Mouse (Mus musculus): ENCODE measurements around the gene Dhx37.
A peak's percentile ranks its signal among the peaks of the same experiment; 100 is the strongest.
"Not testable (repeated sequence)": the region's sequence is repeated elsewhere in the genome, so short reads cannot be mapped to it uniquely, and the experiment has no call there.

The Dhx37 gene

DNA sequence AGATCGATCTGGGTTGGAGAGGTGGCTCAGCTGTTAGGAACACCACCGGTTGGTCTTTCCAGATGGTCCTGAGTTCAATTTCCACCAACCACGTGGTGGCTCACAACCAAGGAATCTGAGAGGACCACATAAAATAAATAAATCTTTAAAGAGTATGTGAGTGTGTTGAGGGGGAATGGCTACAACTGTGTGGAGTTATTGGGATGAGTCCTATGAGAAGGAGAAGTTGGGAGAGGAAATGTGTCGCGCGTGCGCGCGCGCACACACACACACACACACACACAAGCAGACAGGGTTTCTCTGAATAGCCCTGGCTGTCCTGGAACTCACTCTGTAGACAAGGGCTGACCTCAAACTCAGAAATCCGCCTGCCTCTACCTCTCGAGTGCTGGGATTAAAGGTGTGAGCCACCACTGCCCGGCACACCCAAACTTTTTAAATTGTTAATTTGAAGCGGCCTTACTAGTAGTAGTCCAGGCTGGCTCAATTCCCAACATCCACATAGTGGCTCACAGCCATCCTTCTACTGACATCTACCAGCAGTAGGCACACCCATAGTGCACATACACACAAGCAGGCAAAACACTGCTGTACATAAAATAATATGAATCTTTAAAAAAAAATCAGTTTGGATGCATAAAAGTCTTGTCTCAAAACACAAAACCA, 25.9 kb downstream of the Dhx37 start:
- no peak for DNase-seq (ENCODE audit: low spot score)

DNA sequence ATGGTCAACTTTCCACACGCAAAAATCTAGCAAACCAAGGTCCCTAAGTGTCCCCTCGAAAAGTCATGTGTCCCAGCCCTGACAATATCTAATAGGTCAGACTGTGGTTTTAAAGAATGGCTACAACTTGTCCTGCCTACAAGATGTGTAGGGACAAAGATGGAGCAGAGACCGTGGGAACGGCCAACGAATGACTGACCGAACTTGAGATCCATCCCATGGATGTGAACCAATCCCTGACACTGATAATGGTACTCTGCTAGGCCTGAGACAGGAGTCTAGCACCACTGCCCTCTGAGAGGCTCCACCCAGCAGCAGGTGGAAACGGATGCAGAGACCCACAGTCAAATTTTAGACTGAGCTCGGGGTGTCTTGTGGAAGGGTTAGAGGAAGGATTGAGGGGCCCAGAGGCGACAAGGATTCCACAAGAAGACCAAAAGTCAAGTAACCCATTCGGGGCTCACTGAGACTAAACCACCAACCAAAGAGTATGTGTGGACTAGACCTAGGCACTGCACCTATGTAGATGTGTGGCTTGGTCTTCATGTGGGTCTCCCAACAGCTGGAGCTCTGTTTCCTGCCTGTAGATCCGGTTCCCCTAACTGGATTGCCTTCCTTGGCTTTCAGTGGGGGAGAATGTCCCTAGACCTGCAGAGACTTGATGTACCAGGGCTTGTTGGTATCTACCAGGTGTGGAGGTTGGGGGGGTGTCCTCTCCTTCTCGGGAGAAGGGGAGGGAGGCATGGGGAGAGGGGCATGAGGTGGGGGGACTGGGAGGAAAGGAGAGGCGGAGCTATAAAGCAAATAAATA, 26.7 kb downstream of the Dhx37 start:
- DNase-seq (ENCODE audit: low spot score), result no peak

DNA sequence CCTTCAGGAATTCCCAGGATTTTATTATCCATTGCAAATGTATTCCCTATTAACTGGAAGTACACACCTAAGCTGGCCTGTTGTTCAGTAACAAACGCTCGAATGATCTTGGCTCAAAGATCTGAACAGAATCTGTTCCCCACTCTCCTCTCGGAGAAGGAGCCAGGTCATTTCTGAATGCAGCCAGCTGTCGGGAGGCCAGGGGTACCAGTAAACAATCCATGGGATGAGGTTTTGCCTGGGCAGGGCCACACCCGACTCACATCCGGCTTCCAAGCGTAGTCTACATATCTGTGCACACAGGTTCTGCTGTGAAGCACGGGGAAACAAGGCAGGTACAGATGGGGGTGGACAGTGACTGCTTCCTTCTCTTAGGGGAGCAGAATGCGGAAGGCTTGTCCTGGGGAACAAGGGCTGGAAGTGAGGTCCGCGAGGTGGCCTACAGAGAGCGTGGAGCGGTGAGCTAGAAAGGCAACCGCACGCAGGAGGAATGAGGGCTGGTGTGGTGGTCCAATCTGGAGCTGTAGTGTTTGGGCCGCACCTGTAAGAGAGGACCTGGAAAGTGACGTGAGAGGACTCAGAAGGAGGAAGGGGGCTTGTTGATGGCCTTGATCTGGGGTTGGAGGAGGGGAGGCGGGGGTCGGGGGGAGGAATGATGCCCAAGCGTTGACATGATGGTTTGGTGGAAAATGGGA, 27.5 kb downstream of the Dhx37 start:
- DNase-seq (ENCODE audit: low spot score), result no peak

DNA sequence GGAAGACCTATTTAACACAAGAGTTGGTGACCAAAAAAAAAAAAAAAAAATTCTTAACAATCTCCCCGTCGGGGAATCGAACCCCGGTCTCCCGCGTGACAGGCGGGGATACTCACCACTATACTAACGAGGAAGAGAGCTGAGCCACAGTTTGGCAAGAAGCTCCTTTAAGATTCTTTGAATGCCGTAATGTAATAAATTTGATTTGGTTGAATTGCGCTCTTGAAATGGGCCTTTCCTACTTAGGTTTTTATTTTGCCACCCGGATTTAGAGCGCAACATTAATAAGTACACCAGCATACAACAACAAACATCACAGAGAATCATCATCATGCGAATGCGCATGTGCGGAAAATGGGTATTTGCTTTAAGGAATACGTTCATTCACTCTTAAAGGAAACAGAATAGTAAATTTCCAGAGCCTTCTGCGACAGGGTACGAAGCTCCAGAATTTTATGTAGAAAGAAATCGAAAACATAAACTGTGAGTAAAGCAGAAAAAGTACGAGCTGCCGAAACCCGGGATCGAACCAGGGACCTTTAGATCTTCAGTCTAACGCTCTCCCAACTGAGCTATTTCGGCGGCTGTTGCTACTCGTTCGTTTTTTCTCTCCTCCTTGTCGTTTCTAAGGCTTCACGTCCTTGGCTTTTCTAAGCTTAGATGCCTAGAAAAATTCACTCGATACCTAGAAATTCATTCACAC, 28.2 kb downstream of the Dhx37 start:
- peak; percentile 82 for DNase-seq (ENCODE audit: low spot score)

DNA sequence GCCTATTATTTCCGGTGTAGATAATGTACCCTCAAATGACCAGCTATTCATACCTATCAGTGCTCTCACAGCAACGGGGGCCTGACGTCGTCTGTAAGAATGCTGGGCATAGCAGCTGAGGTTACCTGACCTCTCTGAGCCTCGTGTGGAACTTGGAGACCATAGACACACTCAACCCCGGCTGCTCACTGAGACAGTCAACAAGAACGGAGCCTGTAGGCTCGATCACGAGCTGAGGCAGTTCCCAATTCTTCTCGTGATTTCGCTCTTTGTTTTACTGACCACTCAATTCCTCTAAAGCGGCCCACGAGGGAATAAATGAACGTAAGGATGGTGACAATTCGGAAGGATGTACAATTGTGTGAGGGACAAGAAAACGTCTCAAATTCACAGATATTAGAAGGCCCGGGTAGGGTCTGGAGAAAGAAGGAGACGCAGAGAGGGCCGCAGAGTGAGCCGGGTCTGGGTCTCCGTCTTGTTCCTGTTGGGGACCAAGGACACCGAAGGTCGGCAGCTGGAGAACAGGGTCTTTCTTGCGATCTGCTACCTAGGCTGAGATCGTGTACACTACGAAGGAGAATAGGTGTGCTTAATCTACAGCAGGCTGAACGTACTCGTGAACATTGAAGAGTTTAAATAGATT, 28.9 kb downstream of the Dhx37 start:
- DNase-seq (ENCODE audit: low spot score), result no peak

DNA sequence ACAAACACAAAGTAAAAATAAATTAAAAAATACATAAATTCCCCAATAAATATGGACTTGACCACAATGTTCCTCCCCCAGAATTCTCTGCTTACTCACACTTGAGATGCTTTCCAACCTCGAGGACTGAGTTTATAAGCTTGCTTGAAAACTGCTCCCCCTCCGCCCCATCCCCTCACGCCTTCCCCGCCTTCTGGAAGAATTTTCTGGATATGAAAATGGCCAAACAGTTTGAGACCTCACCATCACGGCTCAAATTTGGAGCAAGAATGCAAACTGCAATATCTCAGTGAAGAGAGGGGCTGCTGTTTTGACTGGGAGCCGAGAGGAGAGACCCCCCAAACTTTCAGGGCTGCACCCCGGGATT, 29.4 kb downstream of the Dhx37 start:
- DNase-seq (ENCODE audit: low spot score), result no peak

DNA sequence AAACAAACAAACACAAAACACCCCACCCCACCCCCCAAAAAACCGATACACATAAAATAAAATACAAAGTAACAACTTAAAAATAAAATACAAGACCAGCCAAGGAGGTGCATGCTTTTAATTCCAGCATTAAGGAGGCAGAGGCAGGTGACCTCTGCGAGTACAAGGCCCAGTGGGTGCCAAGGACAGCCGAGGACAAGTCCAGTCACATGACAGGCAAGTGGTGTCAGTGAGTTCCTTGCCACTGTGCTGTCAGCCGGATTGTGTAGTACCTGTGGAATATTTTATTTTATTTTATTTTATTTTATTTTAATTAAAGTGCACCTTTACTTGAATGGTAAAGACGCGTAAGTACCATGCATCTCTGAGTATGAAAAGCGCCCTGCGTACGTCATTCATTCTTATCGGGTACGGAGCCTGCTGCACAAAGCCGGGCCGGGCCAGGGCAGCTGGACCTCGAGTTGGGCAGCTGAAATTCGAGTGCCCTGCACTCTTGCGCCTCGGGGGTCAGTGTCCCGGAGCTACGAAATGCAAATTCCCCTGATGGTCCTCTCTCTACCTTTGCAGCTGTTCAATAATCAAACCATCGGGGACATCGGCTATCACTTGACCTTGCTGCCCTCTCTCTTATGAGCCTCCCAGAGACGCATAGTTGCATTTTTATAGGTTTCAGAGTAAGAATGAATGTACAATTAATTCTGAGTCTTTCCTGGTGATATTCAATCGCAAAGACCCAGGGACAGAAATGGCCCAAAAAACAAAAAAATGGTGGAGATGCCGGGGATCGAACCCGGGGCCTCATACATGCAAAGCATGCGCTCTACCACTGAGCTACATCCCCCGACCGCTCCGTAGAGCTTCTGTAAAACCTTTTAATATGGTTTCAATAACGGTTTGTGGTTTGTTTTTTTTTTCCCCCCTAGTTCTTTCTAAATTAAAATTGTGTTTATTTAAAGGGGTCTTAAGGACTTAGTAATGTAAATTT, 30.1 kb downstream of the Dhx37 start:
- DNase-seq (ENCODE audit: low spot score), result no peak

DNA sequence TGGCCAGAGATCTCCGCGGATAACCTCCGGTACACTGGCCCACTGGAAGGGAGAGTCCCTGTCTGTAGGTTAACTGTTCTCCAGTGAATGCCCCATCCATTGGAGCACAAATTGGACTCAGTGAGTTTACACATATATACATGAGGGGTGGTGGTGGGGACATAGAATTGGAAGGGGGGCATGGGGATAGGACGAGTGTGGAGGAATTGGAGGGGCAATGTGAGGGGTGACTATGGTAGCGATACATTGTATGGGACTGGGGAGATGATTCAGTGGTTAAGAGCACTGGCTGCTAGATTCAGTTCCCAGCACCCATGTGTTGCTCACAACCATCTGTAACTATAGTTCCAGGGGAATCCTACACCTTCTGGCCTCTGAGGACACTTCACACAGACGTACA, 30.9 kb downstream of the Dhx37 start:
- DNase-seq (ENCODE audit: low spot score), result no peak

DNA sequence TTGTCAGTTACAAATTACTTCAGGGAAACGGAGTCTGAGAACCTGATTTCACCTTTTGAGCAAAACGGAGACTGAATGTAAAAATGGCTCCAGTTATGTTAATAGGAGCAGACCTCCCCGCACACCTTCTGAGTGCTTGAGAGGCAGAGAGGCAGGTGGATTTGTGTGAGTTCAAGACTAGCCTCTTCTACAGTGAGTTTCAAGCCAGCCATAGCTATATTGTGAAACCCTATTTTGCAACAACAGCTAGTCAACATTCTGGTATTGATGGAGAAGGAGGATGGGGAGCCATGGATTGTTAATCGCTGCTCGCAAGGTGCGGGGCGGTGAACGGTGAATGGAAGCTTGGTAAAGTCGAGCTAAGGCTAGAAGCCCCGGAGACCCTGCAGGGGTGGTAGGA, 31.4 kb downstream of the Dhx37 start:
- DNase-seq (ENCODE audit: low spot score), result no peak

DNA sequence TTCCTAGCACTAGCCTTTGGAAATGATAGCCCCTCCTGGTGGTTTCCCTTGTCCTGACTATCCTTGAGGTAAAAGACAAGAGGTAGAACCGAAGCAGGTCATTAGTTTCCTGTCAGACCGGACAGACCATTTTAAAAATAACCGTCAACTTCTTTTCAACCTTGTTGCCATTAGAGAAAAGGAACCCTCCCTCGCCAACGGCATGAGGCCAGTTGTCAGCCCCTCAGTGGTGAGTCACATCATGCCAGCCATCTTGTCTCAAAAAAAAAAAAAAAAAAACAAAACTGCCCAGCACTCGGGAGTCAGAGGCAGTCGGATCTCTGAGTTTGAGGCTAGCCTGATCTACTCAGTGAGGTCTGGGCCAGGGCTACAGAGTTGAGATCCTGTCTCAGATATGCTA, 33.0 kb downstream of the Dhx37 start:
- no peak for DNase-seq (ENCODE audit: low spot score)

DNA sequence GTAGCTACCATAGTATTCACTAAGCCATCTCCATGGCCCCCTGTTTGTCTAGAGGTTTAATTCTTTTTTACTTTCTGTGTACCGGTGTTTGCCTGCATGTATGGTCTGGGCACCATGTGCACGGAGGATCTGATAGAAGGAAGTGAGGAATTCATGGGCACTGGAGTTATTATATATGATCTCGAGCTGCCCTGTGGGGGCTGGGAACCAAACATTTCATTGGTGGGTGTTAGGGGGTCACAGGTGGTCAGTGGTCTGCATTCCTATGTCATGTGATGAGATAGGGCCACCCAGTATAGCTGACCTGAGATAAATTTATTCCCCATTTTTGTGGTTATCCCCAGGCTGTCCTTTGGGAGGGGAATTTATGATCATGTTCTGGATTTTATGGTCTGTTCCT, 38.9 kb downstream of the Dhx37 start:
- DNase-seq (ENCODE audit: low spot score), result no peak

DNA sequence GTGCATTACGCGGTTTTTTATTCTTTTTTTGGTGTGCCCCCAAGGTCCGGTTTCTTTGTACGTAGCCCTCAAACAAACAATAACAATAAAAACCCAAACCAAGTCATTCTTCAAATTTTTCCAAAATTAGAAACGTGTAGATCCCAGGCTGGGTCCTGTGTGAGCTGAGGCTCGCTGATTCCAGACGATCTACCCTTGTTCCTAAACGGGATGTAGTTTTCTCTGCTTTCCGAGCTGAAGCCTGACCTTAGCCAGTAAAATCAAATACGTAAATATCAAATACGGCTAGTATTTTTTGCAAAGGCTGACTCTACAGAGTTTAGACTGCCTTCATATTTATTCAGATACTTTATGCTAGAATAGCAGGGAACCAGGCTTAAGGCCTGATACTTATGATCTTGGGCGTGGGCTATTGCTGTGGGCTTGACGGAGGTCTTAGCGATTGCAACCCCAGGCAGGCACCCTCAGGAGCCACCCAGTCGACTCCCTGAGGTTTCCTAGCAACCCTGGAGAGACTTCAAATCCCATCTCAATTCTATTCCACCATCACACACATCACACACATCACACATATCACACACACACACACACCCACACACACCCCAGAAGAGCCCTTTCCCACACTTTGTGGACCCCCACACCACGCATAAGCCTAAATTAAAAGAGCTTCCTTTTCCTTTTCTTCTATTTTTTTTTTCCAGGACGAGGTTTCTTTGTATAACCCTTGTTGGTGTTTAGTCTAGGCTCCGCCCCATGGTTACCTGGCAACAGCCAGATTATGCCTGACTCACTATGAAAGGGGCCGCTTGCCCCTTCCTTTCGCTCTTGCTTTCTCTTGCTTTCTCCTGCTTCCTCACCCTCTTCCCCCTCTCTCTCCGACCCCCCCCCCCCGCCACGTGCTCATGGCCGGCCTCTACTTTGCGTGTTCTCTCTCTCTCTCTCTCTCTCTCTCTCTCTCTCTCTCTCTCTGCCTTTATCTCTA, 40.0 kb downstream of the Dhx37 start:
- no peak for DNase-seq (ENCODE audit: low spot score)

DNA sequence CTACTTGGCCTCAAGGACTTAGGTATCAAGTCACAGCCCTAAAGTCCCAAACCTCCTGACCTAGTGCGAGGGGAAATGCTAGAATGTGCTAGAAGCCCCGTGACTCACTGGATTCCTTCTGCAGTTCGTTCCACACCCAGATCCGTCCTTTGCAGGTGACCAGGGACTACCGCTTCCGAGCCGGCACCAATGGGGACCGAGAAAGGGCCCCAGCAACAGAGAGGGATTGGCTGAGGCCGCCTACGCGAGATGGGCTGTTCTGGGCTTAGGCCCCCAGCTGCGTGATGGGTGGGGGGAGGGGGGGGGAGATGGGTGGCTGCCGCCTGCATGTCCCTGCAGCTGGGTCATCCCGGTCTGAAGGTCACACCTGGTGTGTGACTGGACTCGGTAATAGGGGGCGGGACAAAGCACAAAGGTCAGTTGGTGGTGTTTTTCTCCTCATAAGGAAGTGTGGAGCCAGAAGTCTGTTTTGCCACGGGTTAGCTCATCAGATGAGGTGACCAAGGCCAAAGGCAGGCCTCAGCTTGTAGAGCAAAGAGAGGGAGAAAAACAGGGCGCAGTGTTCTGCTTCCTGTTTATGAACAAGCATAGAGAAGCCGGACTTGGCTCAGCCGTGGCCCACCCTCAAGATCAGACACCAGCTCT, 40.8 kb downstream of the Dhx37 start:
- DNase-seq (ENCODE audit: low spot score), result peak; percentile 96

DNA sequence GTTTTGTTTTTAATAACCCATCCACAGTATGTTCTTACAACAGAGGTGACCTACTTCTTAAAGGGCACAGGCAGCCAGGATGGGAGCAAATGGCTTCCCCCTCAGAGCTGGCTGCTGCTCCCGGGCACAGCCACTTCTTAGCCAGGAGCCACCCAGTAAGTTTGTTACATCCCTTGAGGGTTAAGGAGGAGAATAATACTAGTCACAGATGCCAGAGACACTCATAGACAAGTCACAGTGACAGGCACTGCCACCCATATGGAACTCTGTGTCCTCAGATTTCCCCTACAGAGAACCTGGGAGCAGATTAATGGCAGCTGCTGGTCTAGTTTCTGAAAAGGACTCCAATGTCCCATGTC, 41.3 kb downstream of the Dhx37 start:
- DNase-seq (ENCODE audit: low spot score), result no peak

DNA sequence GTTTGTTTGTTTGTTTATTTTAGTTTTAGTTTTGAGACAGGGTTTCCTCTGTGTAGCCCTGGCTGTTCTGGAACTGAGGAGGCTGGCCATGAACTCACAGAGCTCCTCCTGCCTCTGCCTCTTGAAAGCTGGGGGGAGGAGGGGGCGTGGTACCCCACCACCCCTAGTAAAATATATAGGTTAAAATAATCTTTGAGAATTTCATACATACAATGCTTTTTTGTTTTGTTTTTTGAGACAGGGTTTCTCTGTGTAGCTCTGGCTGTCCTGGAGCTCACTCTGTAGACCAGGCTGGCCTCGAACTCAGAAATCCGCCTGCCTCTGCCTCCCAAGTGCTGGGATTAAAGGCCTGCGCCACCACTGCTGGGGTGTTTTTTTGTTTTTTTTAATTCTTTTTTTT, 41.7 kb downstream of the Dhx37 start:
- DNase-seq (ENCODE audit: low spot score), result not testable (repeated sequence)

DNA sequence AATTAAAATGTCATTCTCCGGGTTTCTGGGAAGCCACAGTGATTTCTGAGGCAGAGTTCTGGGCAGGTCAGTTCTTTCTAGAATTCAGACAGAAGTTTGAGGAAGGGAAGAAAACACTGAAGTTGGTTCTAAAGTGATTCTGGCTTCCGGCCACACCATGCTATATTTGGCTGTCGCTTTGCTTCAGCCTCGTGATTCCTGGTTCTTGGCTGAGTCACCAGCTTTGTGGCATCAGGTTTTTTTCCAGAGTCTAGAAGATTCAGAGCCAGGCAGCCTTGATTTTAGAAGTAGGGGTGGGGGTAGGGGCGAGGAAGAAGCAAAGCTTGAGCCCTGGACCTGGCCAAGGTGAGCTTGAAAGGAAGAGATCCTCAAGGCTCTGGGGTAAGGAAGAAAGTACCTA, 42.3 kb downstream of the Dhx37 start:
- peak; percentile 79 for DNase-seq (ENCODE audit: low spot score)

DNA sequence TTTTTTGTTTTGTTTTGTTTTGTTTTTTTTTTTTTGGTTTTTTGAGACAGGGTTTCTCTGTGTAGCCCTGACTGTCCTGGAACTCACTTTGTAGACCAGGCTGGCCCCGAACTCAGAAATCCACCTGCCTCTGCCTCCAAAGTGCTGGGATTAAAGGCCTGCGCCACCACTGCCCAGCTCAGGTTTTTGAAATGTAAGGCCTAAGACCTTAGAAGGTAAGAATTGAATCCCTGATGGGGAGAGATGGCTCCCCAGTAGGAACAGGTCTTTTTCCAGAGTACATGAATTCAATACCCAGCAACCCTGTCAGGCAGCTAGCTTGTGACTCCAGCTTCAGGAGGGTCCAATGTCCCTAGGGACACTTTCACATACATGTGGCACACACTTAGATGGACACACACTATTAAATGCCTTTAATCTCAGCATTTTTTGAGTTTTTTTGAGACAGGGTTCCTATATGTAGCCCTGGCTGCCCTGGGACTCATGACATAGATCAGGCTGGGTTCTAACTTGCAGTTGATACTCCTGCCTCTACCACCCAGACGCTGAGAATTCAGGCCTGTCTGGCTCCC, 42.9 kb downstream of the Dhx37 start:
- no peak for DNase-seq (ENCODE audit: low spot score)

DNA sequence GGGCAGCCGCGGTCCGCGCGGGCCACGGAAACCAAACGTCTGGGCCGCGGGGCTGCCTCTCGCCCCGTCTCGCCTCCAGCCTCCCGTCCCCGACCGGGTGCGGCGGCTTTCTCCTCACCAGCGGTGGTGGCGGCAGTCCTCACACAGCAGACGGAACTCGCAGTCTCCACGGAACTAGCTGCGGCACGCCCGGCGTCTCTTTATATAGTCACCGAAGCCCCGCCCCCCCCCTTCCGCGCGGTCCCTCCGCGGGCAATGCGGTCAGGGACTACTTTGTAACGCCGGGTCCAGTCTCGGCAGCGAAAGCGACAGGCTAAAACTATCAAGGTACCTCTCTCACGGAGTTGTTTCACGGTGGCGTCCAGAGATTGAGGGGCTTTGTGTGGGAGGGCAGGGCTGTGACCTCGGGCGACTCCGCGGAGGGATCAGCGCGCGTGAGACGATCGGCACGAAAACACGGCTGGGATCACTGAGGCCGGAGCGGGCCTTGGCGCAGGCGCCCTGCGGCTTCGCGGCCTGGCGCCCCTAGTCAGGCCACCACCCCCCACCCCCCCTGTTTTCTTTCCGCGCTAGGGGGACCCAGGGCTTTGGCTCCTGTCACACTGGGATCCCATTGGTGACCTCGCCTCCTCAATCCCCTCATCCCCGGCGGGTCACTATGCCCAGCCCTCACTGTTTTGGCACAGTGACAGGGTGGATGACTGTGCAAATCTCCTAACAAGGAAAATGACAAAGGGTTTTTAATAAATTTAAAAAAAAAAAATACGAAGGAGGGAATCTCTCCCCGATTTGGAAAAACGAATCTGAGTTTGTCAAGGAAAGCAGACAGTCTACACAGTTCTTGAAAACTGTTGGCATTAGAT, 44.1 kb downstream of the Dhx37 start, which contains the start of gene Ubc:
Gene Ubc, minus strand, starts transcription at position 624 of the 863 bp plus-strand sequence.
- DNase-seq (ENCODE audit: low spot score), result peak; percentile 84

Data from left cerebral cortex, adult 11 months (tissue).